26 mouse cellular contexts compared by ENCODE assay signal in genomic region chr3:123543585-123544304, GRCm38 (mm10).
"Had no signal": no experiment of that assay in that cellular context is flagged by ENCODE, and none has a peak within 500 bp of the region (broad histone marks: within the 10 kb centered on the region; RNA-seq: fewer than 3 reads in every experiment).

No protein-coding gene starts in this region.

- H3K9me3 ChIP-seq: heart, embryonic 13.5 days; heart, embryonic 15.5 days; hindbrain, embryonic 13.5 days; hindbrain, embryonic 15.5 days; kidney, embryonic 15.5 days; limb, embryonic 15.5 days; liver, embryonic 12.5 days had no signal

- H3K4me3 ChIP-seq: heart, adult 2 months; heart, embryonic 13.5 days; heart, embryonic 15.5 days; hindbrain, embryonic 13.5 days; hindbrain, embryonic 15.5 days; kidney, embryonic 15.5 days; limb, embryonic 13.5 days; limb, embryonic 15.5 days; liver, embryonic 12.5 days had no signal

- H3K4me1 ChIP-seq: heart, embryonic 13.5 days; heart, embryonic 15.5 days; hindbrain, embryonic 13.5 days; hindbrain, embryonic 15.5 days; kidney, embryonic 15.5 days; limb, embryonic 13.5 days; limb, embryonic 15.5 days; liver, embryonic 12.5 days had no signal

- H3K4me2 ChIP-seq: heart, embryonic 11.5 days; heart, embryonic 13.5 days; heart, embryonic 15.5 days; hindbrain, embryonic 13.5 days; hindbrain, embryonic 15.5 days; kidney, embryonic 15.5 days; limb, embryonic 13.5 days; limb, embryonic 15.5 days; liver, embryonic 12.5 days had no signal

- H3K9ac ChIP-seq: heart, embryonic 13.5 days; heart, embryonic 15.5 days; hindbrain, embryonic 13.5 days; hindbrain, embryonic 15.5 days; kidney, embryonic 15.5 days; limb, embryonic 13.5 days; limb, embryonic 15.5 days; liver, embryonic 12.5 days had no signal

- H3K36me3 ChIP-seq: heart, embryonic 13.5 days; heart, embryonic 15.5 days; kidney, embryonic 15.5 days; limb, embryonic 13.5 days; limb, embryonic 15.5 days; liver, embryonic 12.5 days had no signal

- DNase-seq: gastrocnemius, postnatal 14 days; gastrocnemius, postnatal 36 days; heart, adult 11 months; heart, adult 2 months; heart, postnatal 14 days; heart, postnatal 36 days; kidney, adult 11 months; kidney, adult 2 months; kidney, adult 9 months; kidney, postnatal 14 days; kidney, postnatal 36 days; layer of hippocampus, adult 9-11 months; layer of hippocampus, postnatal 36 days; left cerebral cortex, postnatal 4 days had no signal

- ATAC-seq: hindbrain, postnatal 0 days; intestine, embryonic 16.5 days; liver, embryonic 12.5 days had no signal

- H3K27me3 ChIP-seq: heart, embryonic 13.5 days; heart, embryonic 15.5 days; hindbrain, embryonic 13.5 days; hindbrain, embryonic 15.5 days; kidney, embryonic 15.5 days; limb, embryonic 13.5 days; limb, embryonic 15.5 days; liver, embryonic 12.5 days had no signal

- H3K27ac ChIP-seq: heart, adult 2 months; heart, embryonic 13.5 days; heart, embryonic 15.5 days; hindbrain, embryonic 13.5 days; hindbrain, embryonic 15.5 days; hindbrain, postnatal 0 days; kidney, embryonic 15.5 days; kidney, postnatal 0 days; limb, embryonic 13.5 days; limb, embryonic 15.5 days; liver, embryonic 12.5 days had no signal
